Mouse (Mus musculus) cerebral cortex, adult 2 months (tissue): ENCODE measurements around the gene Stbd1.

ENCODE experiments used
- WGBS: fragments of 180-500 bp; shearing (Covaris S2); methylation state at CpG from one replicate; pipeline ENCODE4 v1.1.7; 2018; 5-methylcytosine and 5-hydroxymethylcytosine counted together

Gene Stbd1

GRCm38 (mm10) chr5:92635891-92636290 lies 33.0 kb downstream of the Stbd1 start:
- WGBS = 85% methylated on average over 5 of the region's 5 CpGs

GRCm38 (mm10) chr5:92640861-92641260 lies 38.0 kb downstream of the Stbd1 start:
- WGBS = 91% methylated on average over 3 of the region's 3 CpGs
